Mouse (Mus musculus) limb, embryonic 14.5 days (tissue): ENCODE measurements around the gene Srrm4. TPM values are rescaled to one million over a fixed set of nuclear protein-coding genes. Genes with fewer than 3 reads are reported as not detected.

ENCODE experiments used
- ATAC-seq: fragments of 200-750 bp; cut with Nextera tagmentation; 2 replicates; pipeline ENCODE4 v1.8.0; 2017; ENCODE audit warnings: low read depth, moderate number of reproducible peaks, moderate TSS enrichment; ENCODE audit not compliant: low FRiP score
- DNase-seq: peaks from one replicate; pipeline ENCODE4 v3.0.0-alpha.2; 2015; ENCODE audit warnings: low spot score
- H3K27ac ChIP-seq: fragments of 300-500 bp; sonication (generic); replicated peaks from 2 replicates; pipeline ENCODE4 v1.5.1; 2014; ENCODE audit warnings: low read depth, mild to moderate bottlenecking, low read length, moderate library complexity, mixed read lengths
- H3K27me3 ChIP-seq: fragments of 300-500 bp; sonication (generic); 2 replicates; pipeline ENCODE4 v1.6.1; 2014; ENCODE audit warnings: low read length, mixed read lengths; ENCODE audit not compliant: control insufficient read depth, insufficient read depth
- H3K36me3 ChIP-seq: fragments of 300-500 bp; sonication (generic); 2 replicates; pipeline ENCODE4 v1.6.1; 2014; ENCODE audit warnings: mild to moderate bottlenecking, low read length, moderate library complexity, mixed read lengths; ENCODE audit not compliant: control insufficient read depth, insufficient read depth
- H3K4me1 ChIP-seq: fragments of 300-500 bp; sonication (generic); 2 replicates; pipeline ENCODE4 v1.6.1; 2014; ENCODE audit warnings: antibody characterized with exemption, low read length, mixed read lengths; ENCODE audit not compliant: control insufficient read depth, insufficient read depth
- H3K4me2 ChIP-seq: fragments of 300-500 bp; sonication (generic); replicated peaks from 2 replicates; pipeline ENCODE4 v1.6.1; 2014; ENCODE audit warnings: low read depth, mild to moderate bottlenecking, low read length, moderate library complexity; ENCODE audit not compliant: severe bottlenecking
- H3K4me3 ChIP-seq: fragments of 300-500 bp; sonication (generic); replicated peaks from 2 replicates; pipeline ENCODE4 v1.5.1; 2014; ENCODE audit warnings: low read length
- H3K9ac ChIP-seq: fragments of 300-500 bp; sonication (generic); 2 replicates; pipeline ENCODE4 v1.6.1; 2014; ENCODE audit warnings: mild to moderate bottlenecking, low read depth, low read length, moderate library complexity; ENCODE audit not compliant: severe bottlenecking
- H3K9me3 ChIP-seq: fragments of 300-500 bp; sonication (generic); 2 replicates; pipeline ENCODE4 v1.6.1; 2016; ENCODE audit warnings: low read length; ENCODE audit not compliant: control insufficient read depth
- POLR2A ChIP-seq: fragments of 200-500 bp; IDR thresholded peaks from 2 replicates; pipeline ENCODE4 v1.8.0; 2012; ENCODE audit warnings: inconsistent platforms, mild to moderate bottlenecking, moderate library complexity, borderline replicate concordance; ENCODE audit not compliant: insufficient read depth, insufficient read length; ENCODE audit errors: extremely low read depth
- WGBS: fragments of 180-500 bp; shearing (Covaris S2); extraction: QIAGEN DNeasy Blood & Tissue Kit; methylation state at CpG from one replicate; pipeline ENCODE4 v1.1.7; 2014; 5-methylcytosine and 5-hydroxymethylcytosine counted together
- polyA plus RNA-seq, 2 experiments: library from polyadenylated mRNA; depleted of rRNA in 1 of 2; stranded (reverse) in 1 of 2; unstranded in 1 of 2; fragments of >200 nt; fragmentation: Nextera tagmentation in 1 of 2; extraction: Ambion mirVana in 1 of 2; gene quantifications; 2 replicates each; pipeline versions ENCODE4 v1.2.1 to v1.2.3; 2012 to 2014

Gene Srrm4
- polyA plus RNA-seq, 2 experiments, result 0.44 to 0.80 TPM

GRCm38 (mm10) chr5:116407936-116408335, 183.7 kb downstream of the Srrm4 start:
- Histone ChIP-seq H3K4me1 (peaks cover 18% of the 10 kb centered on the region), H3K4me3 (no peak overlapping the region), H3K4me2 (no peak overlapping the region), H3K9me3 (no peaks in the 10 kb centered on the region), H3K9ac (no peak overlapping the region), H3K36me3 (no peaks in the 10 kb centered on the region), H3K27ac (no peak overlapping the region), H3K27me3 (no peaks in the 10 kb centered on the region)
- peak; percentile 59 for DNase-seq
- no peak for ATAC-seq
- TF ChIP-seq POLR2A, result no peak
- 26% methylated on average over 6 of the region's 6 CpGs for WGBS

- Histone ChIP-seq H3K9ac (no peak overlapping the region), H3K4me2 (no peak overlapping the region), H3K27ac (no peak overlapping the region), H3K36me3 (no peaks in the 10 kb centered on the region), H3K4me3 (no peak overlapping the region), H3K4me1 (peaks cover 18% of the 10 kb centered on the region), H3K27me3 (no peaks in the 10 kb centered on the region), H3K9me3 (no peaks in the 10 kb centered on the region)
- WGBS, result 52% methylated on average over 4 of the region's 4 CpGs
- no peak for DNase-seq
- ATAC-seq, result no peak
- no peak for TF ChIP-seq POLR2A
Observed at GRCm38 (mm10) chr5:116407321-116407720, 184.3 kb downstream of the Srrm4 start.

- Histone ChIP-seq H3K9ac (no peak overlapping the region), H3K4me3 (no peak overlapping the region), H3K27me3 (no peaks in the 10 kb centered on the region), H3K27ac (no peak overlapping the region), H3K4me2 (no peak overlapping the region), H3K36me3 (no peaks in the 10 kb centered on the region), H3K4me1 (peaks cover 18% of the 10 kb centered on the region), H3K9me3 (no peaks in the 10 kb centered on the region)
- TF ChIP-seq POLR2A, result no peak
- ATAC-seq (no peak), DNase-seq (no peak)
- WGBS, result 71% methylated on average over 3 of the region's 3 CpGs
Observed at GRCm38 (mm10) chr5:116406507-116406906, 185.1 kb downstream of the Srrm4 start.

DNA sequence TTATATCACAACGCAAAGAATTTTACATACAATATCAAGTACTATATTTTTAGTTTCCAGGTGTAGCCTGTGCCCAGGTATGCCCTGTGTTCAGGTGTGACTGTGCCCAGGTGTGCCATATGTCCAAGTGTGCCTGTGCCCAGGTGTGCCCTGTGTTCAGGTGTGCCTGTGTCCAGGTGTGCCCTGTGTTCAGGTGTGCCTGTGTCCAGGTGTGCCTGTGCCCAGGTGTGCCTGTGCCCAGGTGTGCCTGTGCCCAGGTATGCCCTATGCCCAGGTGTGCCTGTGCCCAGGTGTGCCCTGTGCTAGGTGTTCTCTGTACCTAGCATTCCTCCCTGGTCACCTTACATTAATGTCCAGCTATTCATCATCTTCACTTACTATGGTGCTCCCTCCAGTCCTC, 185.7 kb downstream of the Srrm4 start:
- DNase-seq, result no peak
- 93% methylated on average over 1 of the region's 1 CpGs for WGBS
- Histone ChIP-seq H3K27ac (no peak overlapping the region), H3K27me3 (no peaks in the 10 kb centered on the region), H3K36me3 (no peaks in the 10 kb centered on the region), H3K4me3 (no peak overlapping the region), H3K4me2 (no peak overlapping the region), H3K4me1 (peaks cover 16% of the 10 kb centered on the region), H3K9me3 (no peaks in the 10 kb centered on the region), H3K9ac (no peak overlapping the region)
- TF ChIP-seq POLR2A, result no peak
- no peak for ATAC-seq

- 79% methylated on average over 2 of the region's 2 CpGs for WGBS
- no peak overlapping the region for H3K27ac ChIP-seq
- no peak overlapping the region for H3K4me2 ChIP-seq
- peaks cover 7% of the 10 kb centered on the region; the same call in 1 of the 2 replicates for H3K4me1 ChIP-seq
- no peaks in the 10 kb centered on the region for H3K36me3 ChIP-seq
- H3K4me3 ChIP-seq, result no peak overlapping the region
- no peak for TF ChIP-seq POLR2A
- ATAC-seq (no peak), DNase-seq (no peak)
- no peaks in the 10 kb centered on the region for H3K9me3 ChIP-seq
- H3K27me3 ChIP-seq, result no peaks in the 10 kb centered on the region
- H3K9ac ChIP-seq, result no peak overlapping the region
Observed at GRCm38 (mm10) chr5:116404063-116404462, 187.6 kb downstream of the Srrm4 start.

DNA sequence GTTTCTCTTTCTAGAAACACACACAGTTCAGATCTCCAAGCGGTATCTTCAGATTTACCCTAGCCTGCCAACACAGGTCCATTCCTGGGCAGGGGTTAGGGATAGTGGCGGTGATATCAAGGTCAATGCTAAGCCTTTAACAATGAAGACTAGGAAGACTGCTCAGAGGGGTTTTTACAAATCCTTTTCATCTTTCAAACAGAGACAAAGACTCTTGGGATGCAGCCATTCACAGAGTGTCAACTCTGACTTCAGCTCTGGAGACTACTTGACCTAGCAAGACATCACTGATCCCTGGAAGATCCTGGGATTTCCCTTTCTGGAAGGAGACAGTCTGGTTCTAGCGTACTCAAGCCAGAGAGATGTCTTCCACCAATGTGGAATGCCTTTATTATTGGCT, 190.8 kb downstream of the Srrm4 start:
- 90% methylated on average over 3 of the region's 3 CpGs for WGBS
- DNase-seq (no peak), ATAC-seq (no peak)
- Histone ChIP-seq H3K9ac (no peak overlapping the region), H3K27ac (no peak overlapping the region), H3K4me3 (no peak overlapping the region), H3K9me3 (no peaks in the 10 kb centered on the region), H3K4me2 (no peak overlapping the region), H3K27me3 (no peaks in the 10 kb centered on the region), H3K36me3 (no peaks in the 10 kb centered on the region), H3K4me1 (no peaks in the 10 kb centered on the region)
- no peak for TF ChIP-seq POLR2A
